Mouse (Mus musculus) cerebellum, adult 11-12 months (tissue): ENCODE results near the gene Mpped1.

Experiments
- DNase-seq: peaks from one replicate; pipeline ENCODE4 v3.0.0; 2022

Mpped1 gene

DNA sequence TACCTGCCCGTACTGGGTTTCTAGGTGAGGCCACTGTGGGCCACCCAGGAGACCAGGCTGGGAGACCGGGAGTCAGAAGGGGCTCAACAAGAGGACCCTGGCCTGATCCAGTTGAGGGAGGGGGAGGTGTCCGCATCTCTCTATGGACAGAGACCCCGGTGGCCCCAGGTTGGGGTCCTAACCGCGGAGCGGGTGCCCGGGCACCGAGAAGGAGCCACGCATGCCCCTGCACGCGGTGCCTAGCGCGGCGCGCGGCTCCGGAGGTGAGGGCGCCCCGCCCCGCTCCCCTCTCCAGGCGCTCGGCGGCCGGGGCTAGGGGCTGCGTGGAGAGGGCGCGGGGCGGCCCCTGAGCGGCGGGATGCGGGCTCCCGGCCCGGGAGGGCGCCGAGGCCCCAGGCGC lies at the start of gene Mpped1:
Mpped1 (plus strand) TSS at position 81 of the 400 bp plus-strand sequence.
- no peak for DNase-seq

DNA sequence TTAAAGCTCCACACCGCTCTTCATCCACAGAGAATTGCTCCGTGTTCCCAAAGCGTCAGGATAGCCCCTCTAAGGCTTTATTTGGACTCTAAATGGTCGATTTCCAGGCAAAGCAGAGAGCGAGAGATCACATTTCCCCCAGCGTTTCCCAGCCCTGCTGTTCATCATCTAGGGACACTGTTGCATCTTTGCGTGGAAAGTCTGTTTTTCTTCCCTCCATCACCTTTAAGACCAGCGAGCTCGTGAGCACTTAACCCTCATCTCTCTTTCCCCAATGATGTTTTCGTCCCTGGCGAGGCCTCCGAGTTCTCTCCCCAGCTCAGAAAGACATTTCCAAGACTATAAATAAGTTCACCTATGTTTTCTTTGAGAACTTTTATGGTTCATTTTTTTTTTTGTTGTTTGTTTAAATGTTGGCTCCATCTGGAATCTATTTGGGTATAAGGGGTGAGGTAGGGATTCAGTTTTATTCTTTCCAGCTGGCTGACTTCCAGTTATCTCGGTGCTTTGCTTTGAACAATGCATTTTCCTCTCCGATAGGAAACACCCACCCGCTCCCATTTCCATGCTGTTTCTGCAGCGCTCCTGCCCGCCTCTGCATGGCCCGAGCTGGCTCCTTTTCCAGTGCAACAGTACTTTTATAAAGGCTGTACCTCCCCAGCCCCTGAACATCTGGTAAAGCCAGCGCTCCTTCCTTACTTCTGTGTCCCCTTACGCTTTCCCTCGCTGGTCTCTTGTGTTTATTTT lies 38.4 kb upstream of the Mpped1 start:
- no peak for DNase-seq

DNA sequence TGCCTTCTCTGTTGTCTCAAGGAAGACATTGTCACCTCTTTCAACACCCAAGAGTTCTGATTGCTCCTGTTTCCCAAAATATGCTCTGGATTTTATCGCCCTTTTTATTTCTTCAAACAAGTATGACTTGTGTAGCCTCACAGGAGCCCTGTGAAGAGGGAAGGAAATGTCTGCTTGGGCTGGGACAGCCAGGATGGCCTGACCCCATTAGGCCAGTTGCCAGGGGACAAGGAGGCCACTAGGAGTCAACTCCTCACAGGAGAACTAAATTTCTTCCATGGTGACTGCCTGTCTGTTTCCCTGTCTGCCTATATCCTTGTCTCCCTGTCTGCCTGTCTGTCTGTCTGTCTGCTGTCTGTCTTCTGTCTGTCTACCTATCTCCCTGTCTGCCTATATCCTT lies 37.2 kb upstream of the Mpped1 start:
- DNase-seq = no peak

DNA sequence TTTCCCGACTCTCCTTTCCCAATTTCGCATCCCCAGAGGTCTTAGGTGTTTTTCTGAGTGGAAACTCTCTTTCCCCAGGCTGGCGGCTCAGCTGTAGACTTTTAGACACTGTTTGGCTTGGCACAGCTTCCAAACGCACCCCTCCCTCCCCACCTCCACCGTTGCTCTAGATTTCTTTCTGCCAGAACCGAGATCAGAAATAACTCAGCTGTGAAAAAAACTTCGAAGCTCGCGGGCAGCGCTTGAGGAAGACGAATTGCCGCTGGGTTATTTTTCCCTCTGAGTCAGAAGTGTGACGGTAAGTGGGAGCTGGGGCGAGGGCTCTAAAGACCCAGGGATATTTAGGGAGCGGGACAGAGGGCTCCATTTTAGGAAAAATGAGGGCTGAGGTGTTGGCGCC lies 33.0 kb upstream of the Mpped1 start:
- DNase-seq = no peak

DNA sequence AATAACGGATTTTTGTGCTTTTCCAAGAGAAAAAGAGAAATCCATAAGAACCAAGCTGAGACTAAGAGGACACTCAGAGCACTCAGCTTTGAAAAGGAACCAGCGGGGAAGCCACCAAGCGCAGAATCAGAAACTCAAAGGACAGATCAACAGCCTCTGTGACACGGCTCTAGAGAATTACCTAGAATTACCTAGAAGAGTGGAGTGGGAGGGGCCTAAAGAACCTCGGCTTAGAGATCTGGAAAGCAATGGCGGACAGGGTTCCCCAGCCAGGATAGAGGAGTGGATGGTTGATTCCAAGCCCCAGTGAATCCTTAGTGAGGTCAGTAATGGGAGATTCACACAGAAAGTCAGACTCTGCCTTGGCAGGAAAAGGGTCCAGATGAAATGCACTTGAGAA lies 30.3 kb upstream of the Mpped1 start:
- DNase-seq = no peak

DNA sequence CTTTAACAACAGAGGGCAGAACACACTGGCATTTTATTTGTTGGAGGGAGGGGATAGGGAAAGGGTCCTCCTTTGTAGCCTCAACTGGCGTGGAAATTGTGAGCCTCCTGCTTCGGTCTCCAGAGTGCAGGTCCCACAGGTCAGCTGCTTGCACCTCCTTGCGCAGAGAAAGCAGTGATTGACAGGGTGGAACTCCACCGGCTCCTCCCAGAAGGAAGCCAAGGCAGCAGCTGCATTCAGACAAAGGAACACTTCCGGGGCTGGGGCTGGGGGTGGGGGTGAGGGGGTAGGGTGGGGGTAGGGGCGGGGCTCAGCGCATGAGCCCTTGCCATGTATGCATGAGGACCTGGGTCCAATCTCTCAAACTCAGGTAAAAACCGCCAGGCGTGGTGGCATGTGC lies 29.8 kb upstream of the Mpped1 start:
- no peak for DNase-seq

DNA sequence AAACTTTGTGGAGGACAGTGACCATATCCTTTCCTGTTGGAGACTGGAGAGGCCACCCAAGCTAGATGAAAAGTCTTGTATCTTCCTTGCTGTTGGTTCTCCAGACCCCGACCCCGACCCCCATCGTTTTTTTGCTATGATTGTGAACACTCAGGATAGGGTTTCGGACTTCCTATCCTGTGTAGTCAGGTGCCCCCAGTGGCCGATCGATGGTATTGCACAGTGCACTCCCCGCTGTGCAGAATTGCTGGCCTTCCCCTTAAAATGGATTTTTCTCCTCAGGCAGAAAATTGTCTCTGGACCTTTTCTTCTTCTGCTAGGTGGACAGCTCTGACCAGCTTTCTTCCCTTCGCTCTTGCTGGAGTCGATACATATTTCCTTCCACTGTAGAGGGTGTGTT lies 22.5 kb upstream of the Mpped1 start:
- no peak for DNase-seq

DNA sequence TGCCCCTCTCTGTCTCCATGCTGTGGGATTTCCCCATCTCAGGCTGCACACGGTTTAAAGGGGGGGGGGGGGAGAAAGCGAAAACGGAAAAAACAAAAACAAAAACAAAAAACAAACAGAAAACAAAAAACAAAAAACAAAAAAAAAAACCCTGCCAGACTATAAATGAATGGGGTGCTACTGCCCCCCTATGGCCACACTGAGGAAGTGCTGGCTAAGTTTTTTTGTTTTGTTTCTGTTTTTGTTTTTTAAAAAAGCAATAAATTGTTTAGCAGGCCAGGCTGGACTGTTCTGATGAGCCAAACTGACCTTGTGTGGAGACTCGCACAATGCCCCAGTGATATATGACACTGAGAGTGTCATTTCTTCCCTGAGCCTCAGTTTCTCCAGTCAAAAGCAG lies 20.3 kb upstream of the Mpped1 start:
- DNase-seq = no peak

DNA sequence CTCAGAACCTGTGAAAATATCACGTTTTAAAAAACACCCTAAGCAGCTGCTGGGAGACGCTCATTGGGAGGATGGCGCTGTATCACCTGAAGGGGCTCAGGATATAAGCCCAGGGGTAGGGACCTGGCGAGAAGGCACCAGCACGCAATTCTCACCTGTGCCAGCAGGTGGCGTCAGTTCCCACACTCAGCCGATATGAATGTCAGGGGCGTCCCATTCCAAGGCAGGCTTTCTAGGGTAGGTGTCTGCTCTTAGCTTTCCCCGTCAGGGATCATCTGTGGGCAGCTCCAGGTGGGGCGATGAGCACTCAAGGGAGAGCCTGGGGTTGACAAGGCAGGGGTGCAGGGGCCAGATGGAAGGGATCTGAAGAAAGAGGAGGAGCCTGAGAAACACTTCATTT lies 18.6 kb upstream of the Mpped1 start:
- DNase-seq = no peak

DNA sequence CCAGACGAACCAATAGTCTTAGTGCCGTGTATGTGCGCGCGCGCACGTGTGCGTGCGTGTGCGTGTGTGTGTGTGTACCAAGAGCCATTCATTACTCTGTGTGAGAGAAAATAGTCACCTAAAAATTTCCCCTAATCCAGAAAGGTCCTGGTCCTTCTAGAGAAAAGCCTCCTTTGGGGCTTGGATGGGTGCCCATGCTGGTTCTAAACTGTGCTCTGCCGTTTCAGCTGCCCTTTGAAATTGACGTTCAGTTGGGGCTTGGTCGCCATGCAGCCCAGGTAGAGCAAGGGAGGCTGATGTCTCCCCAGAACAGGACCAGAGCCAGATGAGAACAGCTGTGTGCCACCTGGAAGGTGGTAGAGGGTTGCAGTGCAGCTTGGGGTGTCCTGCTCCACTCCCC lies 17.8 kb upstream of the Mpped1 start:
- no peak for DNase-seq

DNA sequence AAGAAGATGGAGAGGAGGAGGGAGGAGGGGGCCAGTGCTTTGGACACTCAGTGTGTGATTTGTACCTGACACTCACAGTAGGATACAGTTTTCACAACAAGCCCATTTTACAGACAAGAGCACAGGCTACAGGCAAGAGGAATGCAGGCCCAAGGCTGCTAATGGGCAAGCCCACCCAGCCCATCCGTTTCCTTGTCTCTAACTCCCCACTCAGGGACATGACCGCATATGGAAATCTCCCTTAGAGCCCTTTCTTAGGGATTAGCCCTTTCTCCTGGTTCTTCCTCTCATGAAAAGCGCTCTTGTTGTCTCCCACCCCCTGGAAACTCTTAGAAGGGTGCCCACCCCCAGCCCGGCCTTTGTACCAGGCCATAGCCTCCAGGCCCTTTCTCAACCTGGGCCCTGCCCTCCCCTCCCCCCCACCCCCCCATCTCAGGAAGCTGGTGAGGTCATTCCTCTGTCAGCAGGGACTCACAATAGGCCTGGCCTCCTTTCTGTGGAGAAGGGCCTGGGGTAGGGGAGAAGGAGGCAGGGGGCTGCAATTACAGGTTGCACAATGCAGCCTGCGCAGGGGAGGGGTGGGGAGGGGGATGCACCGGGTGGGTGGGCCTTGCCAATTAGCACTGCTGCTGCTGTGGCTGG lies 13.8 kb upstream of the Mpped1 start:
- no peak for DNase-seq

DNA sequence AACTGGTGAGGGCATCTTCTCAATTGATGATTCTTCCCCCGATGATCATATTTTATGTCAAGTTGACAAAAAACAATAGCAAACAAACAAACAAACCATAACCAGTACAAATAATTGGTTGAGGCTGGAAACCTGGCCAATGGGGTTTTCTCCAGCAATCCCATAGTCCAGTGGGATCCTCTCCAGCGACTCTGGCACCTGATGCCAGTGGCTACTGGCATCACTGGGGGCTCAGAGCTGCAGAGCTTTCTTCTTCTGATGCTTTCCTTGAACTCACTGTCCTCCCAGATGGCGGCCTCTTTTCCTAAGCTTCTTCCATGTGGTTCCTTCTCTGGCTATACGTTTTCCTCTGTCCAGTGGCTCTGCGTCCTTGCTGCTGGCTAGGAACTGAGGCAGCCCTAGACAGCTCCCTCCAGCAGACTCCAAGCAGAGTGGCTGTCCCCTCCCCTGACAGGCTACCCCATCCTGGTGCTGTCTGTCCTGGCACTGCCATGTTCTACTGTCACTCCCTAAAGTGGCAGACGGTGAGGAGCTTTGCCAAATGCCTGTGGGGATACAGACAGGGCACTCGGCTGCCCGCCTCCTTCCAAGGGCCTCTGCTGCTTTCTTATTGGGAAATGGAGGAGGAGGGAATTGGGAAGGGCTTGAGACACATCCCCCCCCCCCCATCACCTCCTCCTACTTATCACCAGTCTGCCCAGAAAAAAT lies 7.8 kb upstream of the Mpped1 start:
- DNase-seq = peak; percentile 67

DNA sequence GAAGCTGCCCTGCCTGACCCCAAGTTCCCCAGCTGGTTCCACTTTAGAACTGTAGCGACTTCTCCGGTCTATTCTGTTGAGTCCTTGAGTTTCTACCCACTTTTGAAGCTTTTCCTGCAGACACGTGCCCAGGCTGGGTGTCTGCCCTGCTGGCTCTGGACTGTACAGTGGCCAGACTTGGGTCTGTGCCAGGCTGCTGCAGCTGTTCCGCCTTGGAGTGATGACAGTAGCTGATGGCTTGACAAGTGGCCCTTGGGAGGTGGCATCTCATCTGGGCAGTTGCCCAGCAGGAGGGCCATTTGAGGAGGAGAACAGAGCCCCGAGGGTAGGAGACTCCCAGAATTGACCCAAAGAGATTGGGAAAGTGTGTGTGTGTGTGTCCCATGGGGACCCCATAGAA lies 6.8 kb upstream of the Mpped1 start:
- peak; percentile 20 for DNase-seq

DNA sequence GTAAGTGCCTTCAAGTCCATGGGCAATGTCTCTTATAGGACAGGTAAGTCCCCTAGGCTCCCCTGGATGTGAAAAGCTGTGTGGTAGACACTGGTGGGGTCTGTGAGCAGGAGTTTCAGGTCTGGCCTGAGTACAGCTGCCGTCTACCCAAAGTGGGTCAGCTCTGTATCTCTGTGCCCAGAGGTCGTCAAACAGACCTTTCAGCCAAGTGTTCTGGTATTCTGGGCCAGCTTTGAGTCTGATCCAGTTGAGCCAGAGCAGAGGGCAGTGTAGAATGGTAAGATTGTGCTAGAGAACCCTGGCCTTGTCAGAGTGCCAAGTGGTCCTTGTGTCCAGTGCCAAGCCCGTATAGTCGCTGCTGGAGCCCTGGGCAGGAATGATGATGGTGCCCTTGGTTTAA lies 6.3 kb upstream of the Mpped1 start:
- peak; percentile 18 for DNase-seq

DNA sequence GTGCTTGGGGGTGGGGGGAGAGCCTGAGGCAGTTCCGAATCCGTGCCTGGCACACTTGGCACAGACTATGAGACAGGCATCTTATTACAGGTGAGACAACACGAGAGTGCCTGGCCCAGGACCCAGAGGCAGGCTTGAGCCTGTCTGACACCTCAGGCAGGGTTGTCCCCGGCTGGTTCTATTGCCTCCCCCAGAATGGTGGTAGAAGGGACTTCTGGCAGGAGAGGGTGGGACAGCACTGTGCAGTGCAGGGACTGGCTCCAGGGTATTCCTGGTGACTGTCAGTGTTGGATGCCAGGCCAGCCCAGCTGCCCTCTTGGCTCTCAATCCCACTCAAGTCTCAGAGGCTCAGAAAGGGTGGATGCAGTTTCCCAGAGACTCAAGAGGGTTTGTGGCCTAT lies 4.3 kb upstream of the Mpped1 start:
- DNase-seq = no peak

DNA sequence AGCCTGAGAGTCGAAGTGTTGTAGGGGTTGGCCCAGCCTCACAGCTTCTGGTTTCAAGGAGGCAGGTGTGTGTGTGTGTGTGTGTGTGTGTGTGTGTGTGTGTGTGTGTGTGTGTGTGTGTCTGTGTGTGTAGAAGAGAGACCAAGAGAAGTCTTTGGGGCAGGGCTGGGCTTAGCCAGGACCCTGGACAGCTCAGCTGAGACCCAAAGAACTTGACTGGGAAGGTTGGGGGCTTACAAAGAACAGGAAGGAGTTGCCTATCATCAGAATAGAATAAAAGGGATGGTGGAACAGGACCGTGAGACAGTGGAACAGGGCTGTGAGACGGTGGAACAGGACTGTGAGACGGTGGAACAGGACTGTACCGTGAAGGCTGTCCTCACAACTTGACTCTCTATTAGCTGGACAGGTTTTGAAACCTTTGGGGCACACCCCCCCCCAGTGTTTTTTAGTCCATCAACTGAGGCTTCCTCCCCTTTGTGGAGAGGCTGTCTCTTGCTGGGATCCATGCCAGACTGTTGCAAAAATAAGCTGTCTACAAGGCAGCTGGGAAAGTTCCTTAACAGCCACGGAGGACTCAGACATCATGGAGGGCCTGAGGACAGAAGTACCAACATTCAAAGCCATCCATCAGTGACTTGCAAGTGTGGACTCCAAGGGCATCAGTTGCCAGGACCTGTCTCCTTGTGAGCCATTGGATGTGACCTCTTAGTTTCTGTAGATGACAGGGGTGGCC lies 2.8 kb upstream of the Mpped1 start:
- no peak for DNase-seq

DNA sequence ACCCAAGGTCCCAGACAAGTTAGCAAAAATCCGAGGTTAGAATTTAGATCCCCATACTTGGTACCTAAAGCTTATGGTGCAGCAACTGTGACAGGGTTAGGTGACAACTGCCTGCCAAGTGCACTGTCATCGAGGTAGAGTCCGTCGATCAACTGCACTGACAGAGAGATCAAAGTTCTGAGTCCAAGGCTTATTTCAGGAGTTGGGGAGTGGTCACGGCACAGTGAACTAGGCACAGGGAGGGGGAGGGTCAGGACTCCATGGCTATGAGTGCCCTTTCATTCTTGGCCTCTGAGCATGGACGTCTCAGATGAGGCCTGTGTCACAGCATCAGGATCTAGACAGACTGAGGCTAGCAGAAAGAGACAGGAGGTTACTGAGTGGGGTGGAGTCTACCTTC lies 1.8 kb upstream of the Mpped1 start:
- DNase-seq = no peak

DNA sequence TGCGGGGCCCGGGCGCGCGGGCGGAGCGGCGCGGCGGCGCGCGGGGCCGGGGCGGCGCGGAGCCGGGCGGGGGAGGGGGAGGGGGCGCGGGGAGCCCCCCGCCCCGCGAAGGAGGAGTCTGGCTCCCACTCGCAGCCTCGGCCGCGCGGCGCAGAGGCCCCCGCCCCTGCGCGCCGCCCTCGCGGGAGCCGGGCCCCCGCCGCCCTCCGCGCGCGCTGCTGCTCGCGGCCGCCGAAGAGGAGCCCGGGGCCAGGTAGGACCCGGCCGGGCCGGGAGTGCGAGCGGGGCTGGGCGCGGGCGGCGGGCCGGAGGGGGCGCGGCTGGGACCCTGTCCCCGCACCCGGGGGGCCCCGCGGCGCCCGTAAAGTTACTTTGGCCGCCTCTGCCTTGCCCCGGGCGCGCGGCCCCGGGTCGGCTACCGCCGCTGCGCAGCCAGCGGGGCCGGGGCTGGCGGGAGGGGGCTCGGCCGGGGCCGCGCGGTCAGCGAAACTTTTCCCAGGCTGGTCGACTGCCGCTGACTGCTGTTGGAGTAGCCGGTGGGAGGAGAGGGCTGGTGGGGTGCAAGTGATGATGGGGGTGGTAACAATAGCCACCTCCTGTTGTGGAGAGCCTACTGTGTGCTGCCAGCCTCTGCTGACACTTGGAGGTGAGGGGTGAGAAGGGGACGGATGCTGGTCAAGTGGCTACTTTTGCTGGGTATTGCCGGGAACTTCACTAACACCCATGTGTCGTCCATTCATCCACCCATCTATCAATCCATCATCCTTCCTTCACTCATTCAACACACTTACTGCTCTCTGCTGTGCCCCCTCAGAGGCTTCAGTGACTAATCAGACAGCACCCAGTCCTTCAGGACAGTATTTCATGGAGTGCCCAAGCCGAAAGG lies 831 bp downstream of the Mpped1 start:
- DNase-seq = no peak

DNA sequence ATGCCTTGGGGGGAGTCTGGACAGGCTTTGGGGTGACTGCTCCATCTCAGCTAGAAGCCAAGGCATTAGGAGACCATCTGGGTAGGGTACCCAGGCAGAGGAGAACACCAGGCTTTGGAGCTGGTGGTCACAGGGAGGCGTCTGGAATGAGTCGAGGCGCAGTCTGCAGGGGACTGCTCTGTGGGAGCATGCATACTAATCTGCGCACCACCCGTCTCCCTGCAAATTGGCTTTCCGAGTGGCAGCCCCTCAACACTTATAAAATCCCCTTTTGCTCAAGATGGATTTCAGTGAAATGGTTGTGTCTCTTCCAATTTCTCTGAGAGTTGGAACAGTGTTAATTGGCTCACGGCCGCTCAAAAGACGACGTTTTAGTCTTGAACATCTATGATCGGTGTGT lies 2.0 kb downstream of the Mpped1 start:
- no peak for DNase-seq

DNA sequence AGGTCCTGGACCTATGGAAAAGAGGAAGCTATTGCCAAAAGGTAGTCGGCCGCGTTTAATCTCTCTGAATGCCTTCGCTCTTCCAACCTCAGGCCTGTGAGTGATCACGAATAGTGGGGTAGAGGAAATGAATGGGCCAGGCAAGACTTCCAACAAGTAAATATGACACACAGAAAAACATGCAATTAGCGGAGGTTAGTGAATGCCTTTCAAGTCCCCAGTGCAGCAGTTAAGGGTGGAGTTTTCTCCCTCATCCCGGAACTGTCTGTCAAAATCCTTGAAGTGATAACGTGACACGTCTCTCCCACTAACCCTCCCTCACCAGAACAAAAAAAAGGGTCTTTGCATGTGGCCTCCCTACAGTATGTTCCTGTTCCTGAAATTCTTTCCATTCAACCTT lies 3.0 kb downstream of the Mpped1 start:
- DNase-seq = no peak

DNA sequence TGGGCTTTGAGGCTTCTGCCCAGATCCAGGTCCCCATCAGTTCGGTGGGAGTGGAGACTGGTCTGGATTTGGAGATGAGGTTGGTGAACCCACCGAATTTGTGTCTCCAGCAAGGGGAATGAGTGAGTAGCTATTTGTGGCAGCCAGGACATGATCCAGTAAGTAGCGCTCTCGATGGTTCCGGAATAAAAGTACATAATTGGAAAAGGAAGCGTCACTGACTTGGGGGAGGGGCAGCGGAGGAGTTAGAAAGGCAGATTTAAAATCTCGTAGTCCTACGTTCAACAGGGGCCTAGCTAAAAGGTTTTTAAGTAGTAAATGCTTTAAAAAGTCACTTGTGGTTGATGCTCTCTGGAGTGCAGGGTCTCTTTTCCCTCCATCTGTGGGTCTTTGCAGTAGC lies 5.5 kb downstream of the Mpped1 start:
- DNase-seq = no peak

DNA sequence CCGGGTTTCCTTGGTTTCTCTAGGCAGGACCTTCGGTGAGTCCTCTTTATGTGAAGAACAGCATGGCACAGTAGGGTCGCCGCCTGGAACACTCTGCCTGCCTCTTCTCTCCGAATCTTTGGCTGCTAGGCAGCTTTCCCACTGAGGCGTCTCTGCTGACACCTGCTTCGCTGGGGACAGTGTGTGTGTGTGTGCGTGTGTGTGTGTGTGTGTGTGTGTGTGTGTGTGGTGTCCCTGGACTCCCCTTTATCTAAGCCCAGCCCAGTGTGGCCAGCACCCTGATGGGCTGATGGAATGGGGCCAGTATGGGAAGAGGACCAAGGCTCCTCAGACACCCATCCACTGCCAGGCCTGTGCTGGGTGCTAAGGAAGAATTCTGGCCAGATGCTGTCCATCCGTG lies 9.8 kb downstream of the Mpped1 start:
- peak; percentile 10 for DNase-seq

DNA sequence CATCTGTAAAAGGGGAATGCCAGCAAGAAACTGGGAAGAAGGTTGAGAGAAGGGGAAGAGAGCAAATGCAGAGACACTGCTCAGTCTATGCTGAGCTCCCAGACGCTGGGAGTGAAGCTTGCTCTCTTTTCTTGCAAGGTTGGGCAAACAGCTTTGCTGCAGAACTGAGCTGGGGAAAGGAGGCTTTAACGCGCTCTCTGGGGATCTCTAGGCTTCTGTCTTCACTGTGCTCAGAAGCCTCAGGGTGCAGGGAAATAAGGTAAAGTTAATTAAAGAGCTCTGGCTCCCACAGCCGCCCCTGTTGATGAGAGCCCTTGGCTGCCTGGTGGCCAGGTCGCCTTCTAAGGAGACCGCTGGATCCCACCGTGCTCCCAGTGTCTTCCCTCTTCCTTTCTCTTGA lies 17.7 kb downstream of the Mpped1 start:
- no peak for DNase-seq
